Mouse (Mus musculus) v-Abl transformed pro-B cells (cell line): ENCODE measurements around the gene Fbxw20.
"Not testable (repeated sequence)": the region's sequence is repeated elsewhere in the genome, so short reads cannot be mapped to it uniquely, and the experiment has no call there.

Source experiments
- in situ Hi-C, 2 experiments: fragments of 400-800 bp; cut with MboI; formaldehyde crosslinking; loops; one replicate each; pipeline ENCODE4 v1.15.1; 2025; ENCODE audit not compliant: unreplicated experiment in 2 of 2

Fbxw20 gene

DNA sequence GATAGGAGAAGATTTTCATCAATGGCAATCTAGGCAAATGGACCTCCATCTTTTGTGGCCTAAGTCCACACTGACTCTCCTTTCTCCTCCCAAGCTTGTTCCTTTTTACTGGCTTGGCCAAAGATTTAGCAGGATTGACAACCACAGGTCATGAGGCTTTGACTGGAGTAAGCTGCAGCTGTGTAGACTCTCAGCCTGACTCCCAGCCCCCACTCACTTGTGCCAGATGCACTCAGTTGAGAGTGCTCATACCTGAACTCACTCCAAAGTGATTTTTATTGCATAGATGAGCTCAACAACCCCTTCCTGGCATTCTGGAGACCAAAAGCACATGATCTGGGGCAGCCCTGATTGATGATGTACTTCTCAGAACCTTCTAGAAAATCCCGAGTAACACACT lies at the start of gene Fbxw20:
Gene Fbxw20, minus strand, starts transcription at position 101 of the 400 bp plus-strand sequence.
- in situ Hi-C loops = no loop called here

DNA sequence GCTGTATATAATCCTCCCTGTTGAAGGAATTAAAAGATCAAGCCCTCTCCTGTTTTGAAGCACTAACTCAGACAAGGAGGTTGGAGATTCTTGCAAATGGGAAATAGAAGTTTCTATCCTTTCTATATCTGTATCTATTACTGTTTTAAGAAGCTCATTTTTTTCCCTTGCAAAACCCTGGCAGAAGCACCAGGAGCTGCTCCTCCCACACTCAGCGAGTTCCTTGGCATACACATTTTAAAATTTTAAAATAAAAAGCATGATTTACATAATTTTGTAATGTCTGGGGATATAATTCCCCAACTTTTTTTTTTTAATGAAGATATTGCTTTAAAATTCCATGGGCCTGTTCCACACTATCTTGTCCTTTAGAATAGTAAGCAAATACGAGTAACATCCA lies 28.5 kb upstream of the Fbxw20 start:
- in situ Hi-C loops = no loop called here

DNA sequence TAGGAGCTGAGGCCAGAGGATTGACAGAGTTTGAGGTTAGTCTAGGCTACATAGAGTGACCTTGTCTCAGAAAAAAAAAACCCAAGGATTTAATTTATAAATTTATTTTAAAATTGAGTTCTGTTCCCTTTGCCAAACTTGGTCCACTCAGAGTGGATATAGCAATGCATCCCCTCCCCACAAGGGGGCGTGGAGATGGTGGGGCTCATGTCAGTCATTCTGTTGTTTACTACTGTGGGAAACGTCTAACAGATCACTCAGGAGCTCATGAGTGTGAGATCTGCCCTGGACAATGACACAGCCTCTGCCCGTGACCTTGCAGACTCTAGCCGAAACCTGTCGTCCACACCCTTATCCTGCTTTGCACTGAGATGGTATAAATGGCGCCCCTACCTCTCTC lies 16.1 kb downstream of the Fbxw20 start:
- in situ Hi-C loops = no loop called here

DNA sequence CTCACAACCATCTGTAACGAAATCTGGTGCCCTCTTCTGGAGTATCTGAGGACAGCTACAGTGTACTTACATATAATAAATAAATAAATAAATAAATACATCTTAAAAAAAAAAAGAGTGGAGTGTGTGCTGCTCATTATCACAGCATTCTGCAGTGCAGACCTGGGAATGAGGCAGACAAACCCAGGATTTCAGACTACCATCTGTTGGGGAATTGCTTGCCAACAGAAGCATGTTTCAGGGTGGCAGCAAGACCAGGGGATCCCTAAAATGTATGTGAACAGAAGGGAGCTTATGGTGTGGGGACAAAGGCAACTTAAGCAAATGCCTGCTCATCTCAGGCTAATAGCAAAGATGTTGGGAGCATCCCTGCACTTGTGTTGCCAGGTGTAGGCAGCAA lies 33.2 kb downstream of the Fbxw20 start:
- in situ Hi-C loops = not testable (repeated sequence)

DNA sequence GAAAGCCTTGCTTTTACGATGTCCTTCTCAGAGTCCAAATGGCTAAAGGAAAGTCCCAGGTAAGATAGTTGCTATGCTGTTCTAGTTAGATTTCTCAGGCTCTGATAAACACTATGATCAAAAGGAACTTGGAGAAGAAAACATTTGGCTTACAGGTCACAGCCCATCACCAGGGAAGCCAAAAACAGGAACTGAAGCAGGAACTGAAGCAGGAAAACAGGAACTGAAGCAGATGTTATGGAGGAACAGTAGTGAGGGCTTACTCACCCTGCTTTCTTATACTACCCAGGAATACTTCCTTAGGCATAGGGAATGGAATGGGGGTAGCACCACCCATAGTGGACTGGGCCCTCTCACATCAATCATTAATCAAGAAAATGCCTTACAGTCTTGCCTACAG lies 34.2 kb downstream of the Fbxw20 start:
- in situ Hi-C loops = no loop called here

DNA sequence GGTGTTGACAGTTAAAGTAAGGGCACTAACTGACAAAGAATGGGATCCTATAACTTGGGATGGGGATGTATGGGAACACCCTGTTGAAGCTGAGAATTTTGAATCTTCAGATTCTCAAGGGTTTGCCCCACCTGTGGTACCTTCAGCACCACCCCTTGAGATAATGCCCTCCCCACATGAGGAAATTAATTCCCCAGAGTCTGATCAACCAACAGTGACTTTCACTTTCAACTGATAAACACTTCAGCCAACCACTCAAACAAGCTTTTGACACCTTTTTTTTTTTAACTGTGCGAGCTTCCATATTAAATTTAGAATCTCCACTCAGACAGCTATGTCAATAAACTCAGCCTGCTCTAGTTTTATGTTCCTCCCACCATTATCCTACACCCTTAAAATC lies 35.2 kb downstream of the Fbxw20 start:
- in situ Hi-C loops = no loop called here

DNA sequence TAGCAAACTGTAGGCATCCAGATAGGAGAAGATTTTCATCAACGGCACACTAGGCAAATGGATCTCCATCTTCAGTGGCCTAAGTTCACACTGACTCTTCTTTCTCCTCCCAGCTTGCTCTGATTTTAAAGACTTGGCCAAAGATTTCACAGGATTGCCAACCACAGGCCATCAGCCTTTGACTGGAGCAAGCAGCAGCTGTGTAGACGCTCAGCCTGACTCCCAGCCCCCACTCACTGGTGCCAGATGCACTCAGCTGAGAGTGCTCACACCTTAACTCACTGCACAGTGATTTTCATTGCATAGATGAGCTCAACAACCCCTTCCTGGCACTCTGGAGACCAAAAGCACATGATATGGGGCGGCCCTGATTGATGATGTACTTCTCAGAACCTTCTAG lies 38.7 kb downstream of the Fbxw20 start, which contains the start of gene Fbxw13:
Gene Fbxw13, minus strand, starts transcription at position 101 of the 400 bp plus-strand sequence.
- in situ Hi-C loops = not testable (repeated sequence)

DNA sequence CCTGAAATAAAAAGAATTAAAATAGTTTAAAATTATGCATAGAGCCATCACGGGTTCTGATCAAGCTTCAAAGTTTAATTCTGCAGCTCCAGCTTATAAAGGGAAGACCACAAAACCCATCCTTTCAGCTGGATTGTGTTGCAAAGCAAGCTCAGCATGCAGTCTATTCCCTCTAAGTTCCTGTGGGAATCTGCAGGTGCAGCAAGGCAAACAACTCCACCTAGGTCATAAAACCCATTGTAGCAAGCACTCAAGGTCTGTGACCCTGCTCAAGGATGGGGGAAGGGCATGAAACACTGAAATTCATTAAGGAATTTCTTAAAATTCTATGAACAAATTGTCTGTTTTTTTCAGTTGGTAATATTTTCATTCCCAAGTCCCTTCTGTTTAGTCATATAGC lies 57.3 kb downstream of the Fbxw20 start:
- in situ Hi-C loops = no loop called here

DNA sequence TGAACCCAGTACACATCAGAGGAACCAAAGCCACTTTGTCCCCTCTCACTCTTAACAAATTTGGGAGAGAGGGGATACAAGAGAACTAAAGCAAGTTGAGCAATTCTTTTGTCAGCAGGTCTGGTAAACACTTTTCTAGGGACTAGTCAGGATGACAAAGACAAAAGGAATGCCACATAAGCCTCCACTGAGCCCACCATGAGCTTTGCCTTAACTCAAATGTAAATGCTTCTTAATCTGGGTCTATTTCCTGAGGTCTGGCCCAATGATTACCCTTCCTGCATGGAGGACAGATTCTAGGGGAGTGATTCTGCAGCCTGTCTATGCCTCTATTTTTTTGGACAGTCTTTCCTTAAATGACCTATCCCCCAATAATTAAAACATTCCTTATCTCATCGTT lies 58.3 kb downstream of the Fbxw20 start:
- in situ Hi-C loops = no loop called here
